Mouse (Mus musculus): ENCODE measurements around the gene Wdr3.

Wdr3 gene

GRCm38 (mm10) chr3:100162315-100163105, at the start of gene Wdr3, which contains the start of gene Gdap2:
Gene Wdr3 (minus strand): TSS chr3:100162407.
Gene Gdap2 (plus strand): TSS chr3:100162381.
- in situ Hi-C loops (cut with MboI; ENCODE audit: low pct_unique_long_range_greater_than_20kb in 1 of 2, low sequenced_read_pairs in 2 of 2, unreplicated experiment in 1 of 2), result loop anchor here in 1 of 2 experiments (25.0 kb wide), 1 partner anchor 1825 kb away; the partner anchor contains the start of gene Phgdh

GRCm38 (mm10) chr3:100206973-100207372, 44.8 kb upstream of the Wdr3 start:
- in situ Hi-C loops (cut with MboI; ENCODE audit: low pct_unique_long_range_greater_than_20kb in 1 of 2, low sequenced_read_pairs in 2 of 2, unreplicated experiment in 1 of 2), result no loop called here

GRCm38 (mm10) chr3:100201554-100201953, 39.3 kb upstream of the Wdr3 start:
- in situ Hi-C loops (cut with MboI; ENCODE audit: low pct_unique_long_range_greater_than_20kb in 1 of 2, low sequenced_read_pairs in 2 of 2, unreplicated experiment in 1 of 2), result no loop called here

- in situ Hi-C loops (cut with MboI; ENCODE audit: low pct_unique_long_range_greater_than_20kb in 1 of 2, low sequenced_read_pairs in 2 of 2, unreplicated experiment in 1 of 2), result loop anchor here (10.0 to 25.0 kb wide), 2 partner anchors 361 to 718 kb away; partner anchors contain the start of gene Trim45 (in 1 of the 2)
Observed at GRCm38 (mm10) chr3:100194210-100194609, 32.0 kb upstream of the Wdr3 start.

GRCm38 (mm10) chr3:100189861-100190260, 27.7 kb upstream of the Wdr3 start:
- in situ Hi-C loops (cut with MboI; ENCODE audit: low pct_unique_long_range_greater_than_20kb in 1 of 2, low sequenced_read_pairs in 2 of 2, unreplicated experiment in 1 of 2), result loop anchor here (10.0 to 25.0 kb wide), 3 partner anchors 365 to 722 kb away; partner anchors contain the start of gene Trim45 (in 1 of the 2)

GRCm38 (mm10) chr3:100189444-100189843, 27.2 kb upstream of the Wdr3 start:
- in situ Hi-C loops (cut with MboI; ENCODE audit: low pct_unique_long_range_greater_than_20kb in 1 of 2, low sequenced_read_pairs in 2 of 2, unreplicated experiment in 1 of 2), result loop anchor here in 1 of 2 experiments (10.0 to 25.0 kb wide), 2 partner anchors 385 to 723 kb away; partner anchors contain the start of gene Trim45

GRCm38 (mm10) chr3:100180471-100180870, 18.3 kb upstream of the Wdr3 start:
- in situ Hi-C loops (cut with MboI; ENCODE audit: low pct_unique_long_range_greater_than_20kb in 1 of 2, low sequenced_read_pairs in 2 of 2, unreplicated experiment in 1 of 2), result loop anchor here in 1 of 2 experiments (10.0 to 25.0 kb wide), 2 partner anchors 394 to 732 kb away; partner anchors contain the start of gene Trim45

- in situ Hi-C loops (cut with MboI; ENCODE audit: low pct_unique_long_range_greater_than_20kb in 1 of 2, low sequenced_read_pairs in 2 of 2, unreplicated experiment in 1 of 2), result loop anchor here in 1 of 2 experiments (25.0 kb wide), 1 partner anchor 736 kb away; the partner anchor contains the start of gene Trim45
Observed at GRCm38 (mm10) chr3:100176031-100176430, 13.8 kb upstream of the Wdr3 start.

GRCm38 (mm10) chr3:100164991-100165390, 2.8 kb upstream of the Wdr3 start:
- in situ Hi-C loops (cut with MboI; ENCODE audit: low pct_unique_long_range_greater_than_20kb in 1 of 2, low sequenced_read_pairs in 2 of 2, unreplicated experiment in 1 of 2), result loop anchor here in 1 of 2 experiments (25.0 kb wide), 1 partner anchor 1828 kb away; the partner anchor contains the start of gene Phgdh

- in situ Hi-C loops (cut with MboI; ENCODE audit: low pct_unique_long_range_greater_than_20kb in 1 of 2, low sequenced_read_pairs in 2 of 2, unreplicated experiment in 1 of 2), result loop anchor here in 1 of 2 experiments (25.0 kb wide), 1 partner anchor 1826 kb away; the partner anchor contains the start of gene Phgdh
Observed at GRCm38 (mm10) chr3:100163556-100163955, 1.3 kb upstream of the Wdr3 start.

GRCm38 (mm10) chr3:100161665-100162314, 417 bp downstream of the Wdr3 start:
- in situ Hi-C loops (cut with MboI; ENCODE audit: low pct_unique_long_range_greater_than_20kb in 1 of 2, low sequenced_read_pairs in 2 of 2, unreplicated experiment in 1 of 2), result loop anchor here in 1 of 2 experiments (25.0 kb wide), 1 partner anchor 1824 kb away; the partner anchor contains the start of gene Phgdh

- in situ Hi-C loops (cut with MboI; ENCODE audit: low pct_unique_long_range_greater_than_20kb in 1 of 2, low sequenced_read_pairs in 2 of 2, unreplicated experiment in 1 of 2), result loop anchor here in 1 of 2 experiments (25.0 kb wide), 1 partner anchor 1824 kb away; the partner anchor contains the start of gene Phgdh
Observed at GRCm38 (mm10) chr3:100160682-100161445, 1.3 kb downstream of the Wdr3 start.

- in situ Hi-C loops (cut with MboI; ENCODE audit: low pct_unique_long_range_greater_than_20kb in 1 of 2, low sequenced_read_pairs in 2 of 2, unreplicated experiment in 1 of 2), result no loop called here
Observed at GRCm38 (mm10) chr3:100122445-100122844, 39.8 kb downstream of the Wdr3 start.

GRCm38 (mm10) chr3:100121961-100122360, 40.2 kb downstream of the Wdr3 start:
- in situ Hi-C loops (cut with MboI; ENCODE audit: low pct_unique_long_range_greater_than_20kb in 1 of 2, low sequenced_read_pairs in 2 of 2, unreplicated experiment in 1 of 2), result no loop called here

- in situ Hi-C loops (cut with MboI; ENCODE audit: low pct_unique_long_range_greater_than_20kb in 1 of 2, low sequenced_read_pairs in 2 of 2, unreplicated experiment in 1 of 2), result no loop called here
Observed at GRCm38 (mm10) chr3:100118681-100119080, 43.5 kb downstream of the Wdr3 start.

GRCm38 (mm10) chr3:100106736-100107135, 55.5 kb downstream of the Wdr3 start:
- in situ Hi-C loops (cut with MboI; ENCODE audit: low pct_unique_long_range_greater_than_20kb in 1 of 2, low sequenced_read_pairs in 2 of 2, unreplicated experiment in 1 of 2), result no loop called here

- in situ Hi-C loops (cut with MboI; ENCODE audit: low pct_unique_long_range_greater_than_20kb in 1 of 2, low sequenced_read_pairs in 2 of 2, unreplicated experiment in 1 of 2), result no loop called here
Observed at GRCm38 (mm10) chr3:100102386-100103092, 59.7 kb downstream of the Wdr3 start.
